Mouse (Mus musculus): ENCODE measurements at regions not wholly inside any gene's neighbourhood (a gene's known extent, or its start where the extent isn't known, plus 50 kb on each side); places are given as distances from the start of the nearest gene placed in this dataset.

GRCm38 (mm10) chr10:84214812-84215211, 225.6 kb downstream of the Nuak1 start:
- TF ChIP-seq POLR2A (IDR thresholded peaks at IDR 0.05; ENCODE audit: low read depth, low read length): no peak
- no peak for TF ChIP-seq CTCF (IDR thresholded peaks at IDR 0.05; ENCODE audit: extremely low read depth, insufficient read depth, insufficient read length, insufficient replicate concordance)

Data from spleen, adult 2 months (tissue).